Mouse (Mus musculus) natural killer cell, adult 2 months (primary cell): ENCODE data around the gene Pigf.
A peak's percentile ranks its signal among the peaks of the same experiment; 100 is the strongest.

Source experiments
- DNase-seq, 2 experiments: peaks; one replicate each; pipeline ENCODE4 v3.0.0; 2022; ENCODE audit warnings: low spot score in 2 of 2

The Pigf gene

GRCm38 (mm10) chr17:87036141-87037073 lies 11.2 kb upstream of the Pigf start:
- DNase-seq, result peak; percentile 33 to 45

GRCm38 (mm10) chr17:87024491-87025242 lies 539 bp downstream of the Pigf start:
- DNase-seq, result no peak

GRCm38 (mm10) chr17:87019692-87020091 lies 5.5 kb downstream of the Pigf start:
- DNase-seq, result no peak

DNA sequence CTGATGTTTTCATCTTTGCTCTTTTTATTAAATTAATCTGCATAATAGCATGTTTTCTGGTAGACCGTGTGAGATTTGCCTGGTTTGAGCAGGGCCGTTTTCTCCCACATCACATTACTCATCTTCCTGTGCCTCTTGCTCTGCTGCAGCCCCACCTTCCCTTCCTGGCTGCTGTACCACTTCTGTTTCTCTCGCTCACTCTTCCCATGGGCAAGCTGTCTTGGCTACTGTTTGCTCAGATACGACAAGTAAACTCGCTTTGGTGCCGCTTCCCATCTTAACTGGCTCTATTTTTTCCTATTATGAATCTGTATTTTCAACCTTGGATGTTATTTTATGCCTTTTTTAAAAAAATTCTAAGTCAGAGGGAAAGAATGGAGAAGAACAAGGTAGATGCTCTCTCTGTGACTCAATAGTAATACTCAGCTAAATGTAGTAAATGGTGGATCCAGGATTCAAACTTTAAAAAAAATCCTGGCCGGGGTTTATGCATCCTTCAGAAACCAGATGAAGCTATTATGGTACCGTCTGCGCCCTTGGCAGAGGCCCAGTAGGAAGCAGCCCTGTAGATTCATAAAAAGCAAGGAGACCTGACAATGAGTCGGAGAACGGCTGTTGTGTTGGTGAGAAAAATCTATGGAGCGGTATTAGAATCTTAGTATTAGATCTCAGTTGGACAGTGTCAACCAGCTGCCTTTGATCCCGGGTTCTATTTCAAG lies 13.7 kb downstream of the Pigf start:
- no peak for DNase-seq

GRCm38 (mm10) chr17:87008950-87009349 lies 16.3 kb downstream of the Pigf start:
- DNase-seq, result no peak

DNA sequence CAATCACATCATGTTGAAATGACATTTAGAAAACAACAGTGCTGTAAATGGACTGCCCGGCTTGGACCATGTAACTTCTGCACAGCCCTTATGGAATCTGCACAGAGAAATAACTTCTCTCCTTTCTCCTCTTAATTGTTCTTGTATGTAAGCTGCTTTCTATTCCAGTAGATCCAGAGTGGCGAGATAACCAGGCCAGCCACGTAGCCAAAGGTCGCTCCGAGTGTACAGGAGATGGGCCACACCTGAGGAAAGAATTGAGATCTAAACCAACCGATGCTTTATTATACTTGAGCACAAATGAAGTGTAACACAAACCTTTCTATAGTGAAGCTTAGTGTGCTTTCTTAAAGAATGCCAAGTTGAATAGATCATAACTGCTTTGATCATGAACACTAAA lies 27.9 kb downstream of the Pigf start:
- no peak for DNase-seq

GRCm38 (mm10) chr17:86991306-86991705 lies 33.9 kb downstream of the Pigf start:
- DNase-seq, result no peak

DNA sequence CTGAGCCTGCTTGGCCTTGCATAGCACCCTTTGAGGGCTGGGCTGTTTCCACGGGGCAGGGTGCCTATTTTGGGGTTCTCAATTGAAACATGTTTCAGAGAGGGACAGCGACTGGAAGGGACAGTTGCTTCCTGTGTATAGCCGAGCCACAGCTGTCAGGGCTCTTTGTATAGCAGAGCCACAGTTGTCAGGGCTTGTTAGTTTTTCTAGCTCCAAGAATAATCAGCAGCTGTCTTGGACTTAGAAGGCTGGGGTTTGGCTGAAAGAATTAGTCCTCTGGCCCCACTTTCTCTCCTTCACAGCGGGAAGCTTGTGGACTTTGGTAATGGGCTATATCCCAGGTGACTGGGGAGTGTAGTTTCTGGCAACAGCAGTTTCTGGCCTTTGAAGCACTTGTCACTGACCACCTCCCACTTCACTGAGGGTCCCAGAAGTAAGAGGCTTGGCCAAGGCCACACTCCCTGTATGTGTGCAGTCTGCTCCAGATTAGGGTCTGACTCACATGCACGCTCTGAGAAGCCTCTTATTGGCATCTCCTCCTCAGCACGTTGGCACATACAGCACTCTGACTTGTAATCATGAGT lies 36.5 kb downstream of the Pigf start:
- DNase-seq, result peak; percentile 66 to 73

DNA sequence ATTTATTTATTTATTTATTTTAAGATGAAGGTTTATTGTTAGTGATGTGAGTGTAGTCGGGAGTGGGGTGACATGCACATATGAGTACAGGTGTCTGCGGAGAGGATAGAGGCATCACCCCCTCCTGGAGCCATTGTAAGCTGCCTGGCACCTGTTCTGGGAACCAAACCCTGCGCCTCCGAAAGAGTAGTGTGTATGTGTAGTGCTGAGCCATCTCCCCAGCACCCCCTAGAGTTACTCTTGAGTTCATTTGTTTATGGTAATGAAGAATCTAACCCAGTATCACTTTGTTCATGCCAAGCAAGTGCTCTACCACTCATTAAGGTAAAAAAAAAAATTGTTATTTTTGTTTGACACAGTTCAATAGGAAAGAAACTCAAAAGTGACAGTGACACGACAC lies 37.0 kb downstream of the Pigf start:
- DNase-seq, result peak; percentile 49 to 60

DNA sequence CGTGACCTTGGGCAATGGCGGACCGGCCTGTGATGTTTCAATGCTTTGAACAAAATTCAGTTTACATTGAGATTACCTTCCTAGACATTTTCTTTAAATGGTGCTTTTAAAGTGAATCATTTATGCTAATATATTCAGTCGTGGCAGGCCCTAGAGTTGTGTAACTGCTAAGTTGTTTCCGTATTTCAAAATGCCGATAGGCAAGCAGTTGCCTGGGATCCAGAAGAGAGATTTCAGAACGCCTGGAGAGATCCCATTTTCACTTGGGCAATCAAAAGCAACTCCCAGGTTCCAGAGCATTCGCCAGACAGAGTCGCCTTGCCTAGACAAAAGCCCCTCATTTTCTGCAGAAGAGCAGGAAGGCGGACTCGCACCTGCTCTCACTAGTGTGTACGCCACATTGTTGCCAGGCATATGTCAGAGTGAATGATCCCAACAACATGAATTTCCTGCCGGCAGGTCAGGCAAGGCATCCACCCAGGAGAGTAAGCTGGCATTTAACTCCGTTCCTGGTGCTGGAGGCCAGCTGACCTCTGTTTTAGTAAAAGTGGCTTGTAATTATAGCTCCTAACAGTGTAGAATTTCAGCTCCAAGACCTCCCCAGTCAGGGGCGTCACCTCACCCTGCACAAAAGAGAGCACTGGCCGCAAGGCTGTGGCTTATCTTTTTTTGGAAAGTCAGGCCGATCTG lies 38.6 kb downstream of the Pigf start:
- no peak for DNase-seq

GRCm38 (mm10) chr17:86982497-86982896 lies 42.7 kb downstream of the Pigf start:
- DNase-seq, result no peak

- no peak for DNase-seq
Measured at GRCm38 (mm10) chr17:86981701-86982100, 43.5 kb downstream of the Pigf start.

DNA sequence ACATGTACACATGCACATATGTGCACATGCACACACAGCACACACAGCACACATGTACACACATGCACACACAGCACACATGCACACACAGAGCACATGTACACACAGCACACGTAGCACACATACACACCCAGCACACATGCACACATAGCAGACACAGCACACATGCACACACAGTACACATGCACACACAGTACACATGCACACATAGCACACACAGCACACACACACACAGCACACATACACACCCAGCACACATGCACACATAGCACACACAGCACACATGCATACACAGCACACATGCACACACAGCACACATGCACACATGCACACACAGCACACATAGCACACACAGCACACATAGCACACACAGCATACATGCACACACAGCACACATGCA lies 44.0 kb downstream of the Pigf start:
- no peak for DNase-seq

- DNase-seq, result no peak
Measured at GRCm38 (mm10) chr17:86978496-86978895, 46.7 kb downstream of the Pigf start.

DNA sequence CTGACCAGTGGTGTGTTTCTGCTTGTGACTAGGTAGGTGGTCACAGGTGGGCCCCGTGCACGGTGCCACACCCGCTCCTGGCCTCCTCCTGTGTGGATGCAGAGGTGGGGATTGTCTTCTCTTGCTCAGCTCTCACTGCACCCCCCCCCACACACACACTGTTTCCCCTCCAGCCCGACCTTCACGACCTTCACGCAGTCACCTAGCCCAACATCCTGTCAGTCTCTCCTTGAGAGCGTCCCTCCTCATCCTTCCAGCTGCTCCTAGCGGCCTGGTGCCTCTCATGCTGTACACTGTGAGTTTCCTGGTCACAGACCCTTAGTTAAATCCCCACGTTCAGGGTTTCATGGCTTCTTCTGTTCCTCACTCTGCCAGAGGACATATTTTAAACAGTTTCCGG lies 48.8 kb downstream of the Pigf start:
- DNase-seq, result no peak

GRCm38 (mm10) chr17:86973097-86973496 lies 52.1 kb downstream of the Pigf start:
- no peak for DNase-seq

GRCm38 (mm10) chr17:86971860-86972259 lies 53.3 kb downstream of the Pigf start:
- DNase-seq, result no peak

DNA sequence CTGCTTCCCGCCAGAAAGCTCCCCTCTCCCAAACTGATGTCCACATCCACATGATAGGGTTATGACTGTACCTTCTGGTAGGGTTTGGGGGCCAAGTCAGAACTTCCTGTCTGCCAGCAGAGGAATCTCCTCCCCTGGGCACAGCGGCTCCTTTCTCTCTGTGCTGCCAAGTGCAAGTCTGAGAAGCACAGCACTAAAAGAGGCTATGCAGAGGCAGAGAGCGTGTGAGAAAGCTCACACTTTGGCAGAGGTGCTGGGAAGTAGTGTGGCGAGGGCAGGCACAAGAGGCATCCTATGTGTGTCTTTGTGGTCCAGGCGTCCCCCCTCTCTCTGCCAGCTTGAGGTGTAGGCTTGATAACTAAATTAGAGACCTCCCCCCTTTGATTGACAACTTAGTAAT lies 54.2 kb downstream of the Pigf start:
- peak; percentile 73 to 87 for DNase-seq

DNA sequence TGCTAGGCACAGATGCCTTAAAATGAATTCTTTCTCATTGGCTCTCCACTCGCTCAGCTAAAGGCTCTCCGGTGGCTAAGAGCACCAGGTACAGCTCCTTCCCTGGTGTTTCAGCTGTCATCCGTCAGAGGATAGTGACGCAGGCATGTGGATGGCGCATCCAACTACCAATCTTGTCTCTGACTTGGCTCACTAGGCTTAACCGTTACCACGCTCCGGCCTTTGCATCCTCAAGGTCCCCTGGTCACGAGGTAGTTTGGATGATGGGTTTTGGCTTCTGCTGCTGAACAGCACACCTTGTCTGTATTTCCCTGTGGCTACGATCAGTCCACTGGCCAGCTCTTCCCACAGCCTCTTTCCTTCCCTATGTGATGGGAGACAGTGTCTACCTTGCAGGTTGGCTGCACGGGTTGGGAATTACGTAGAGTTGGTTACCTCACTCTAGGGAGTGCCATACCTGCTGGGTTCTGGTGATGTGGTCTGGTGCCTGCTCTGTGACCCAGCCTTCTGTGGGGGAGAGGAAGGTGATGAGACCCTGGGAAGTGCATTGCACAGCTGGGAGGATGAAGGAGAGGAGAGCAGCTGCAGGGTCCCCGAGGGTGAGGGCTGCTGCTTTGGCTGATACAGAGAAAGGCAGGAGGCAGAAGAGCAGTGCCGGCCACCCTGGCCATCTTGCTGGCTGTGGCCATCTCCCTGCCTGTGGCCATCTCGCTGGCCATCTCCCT lies 55.0 kb downstream of the Pigf start:
- no peak for DNase-seq

DNA sequence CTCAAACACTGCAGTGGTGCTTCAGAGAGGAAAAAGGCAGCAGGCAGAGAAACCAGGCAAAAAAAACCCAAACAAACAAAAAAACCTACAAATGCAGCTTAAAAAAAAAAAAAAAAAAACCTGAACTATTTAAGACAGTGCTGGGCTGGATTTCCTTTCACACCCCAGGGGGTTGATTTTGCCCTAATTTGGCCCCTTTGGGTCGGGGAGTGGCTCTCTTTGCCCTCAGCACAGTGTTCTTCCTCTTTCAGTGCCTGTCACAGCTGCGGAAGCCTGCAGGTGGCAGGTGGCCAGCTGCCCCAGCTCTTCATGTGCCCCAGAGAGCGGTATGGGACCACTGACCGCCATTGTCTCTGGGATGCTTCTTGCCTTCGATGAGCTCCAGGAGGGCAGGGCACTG lies 55.6 kb downstream of the Pigf start:
- DNase-seq, result peak; percentile 70 to 84

DNA sequence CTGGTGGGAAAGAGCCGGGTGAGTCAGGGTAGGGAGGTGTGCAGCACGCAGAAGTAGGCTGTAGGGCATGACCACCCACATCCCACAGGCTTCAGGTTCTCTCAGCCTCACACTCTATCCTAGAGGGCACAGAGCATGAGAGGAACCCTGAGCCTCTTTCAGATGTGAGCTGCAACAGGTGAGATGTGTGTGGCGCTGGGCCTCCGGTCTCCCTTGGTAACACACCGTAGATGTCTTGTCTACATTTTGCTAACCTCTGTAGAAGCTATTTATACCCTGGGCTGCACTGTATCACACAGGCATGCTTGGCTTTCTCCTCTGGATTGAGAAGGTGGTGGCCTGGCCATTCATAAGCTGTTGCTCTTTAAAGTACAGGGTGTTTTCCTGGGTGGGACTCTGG lies 56.6 kb downstream of the Pigf start:
- DNase-seq, result no peak
